10 mouse cellular contexts compared by ENCODE assay signal in genomic region chr16:44695214-44695858, GRCm38 (mm10). TPM values are rescaled to one million over a fixed set of nuclear protein-coding genes. Genes with fewer than 3 reads are reported as not detected.
DNase-seq lines count a peak whose midpoint lies in the region; ATAC-seq lines count a peak whose summit lies in the region.
"Had no signal": no experiment of that assay in that cellular context is flagged by ENCODE, and none has a peak within 500 bp of the region (broad histone marks: within the 10 kb centered on the region; RNA-seq: fewer than 3 reads in every experiment).

No protein-coding gene starts in this region.

- H3K4me2 ChIP-seq in heart, embryonic 16.5 days (ENCODE audit: low read depth, low read length): no peak overlapping the region
- no peak overlapping the region for H3K4me2 ChIP-seq in lung, embryonic 16.5 days (ENCODE audit: low read depth, low read length)
- H3K4me2 ChIP-seq in intestine, embryonic 15.5 days (replicated peaks): no peak overlapping the region
- H3K4me2 ChIP-seq in stomach, embryonic 14.5 days (replicated peaks; ENCODE audit: low read depth, low read length): no peak overlapping the region

- intact Hi-C loops in heart, postnatal 14 days (cut with DNase I): loop anchor here (10.0 kb wide), 1 partner anchor 51 kb away; no protein-coding TSS in a partner anchor

- H3K27ac ChIP-seq in heart, embryonic 16.5 days (ENCODE audit: low read length): peak overlapping the region; percentile 72
- H3K27ac ChIP-seq in lung, embryonic 16.5 days (ENCODE audit: low read length): peak overlapping the region; percentile 93
- H3K27ac ChIP-seq in intestine, embryonic 15.5 days: peak overlapping the region; percentile 69
- peak overlapping the region; percentile 85 for H3K27ac ChIP-seq in stomach, embryonic 14.5 days (ENCODE audit: low read length)

- no peaks in the 10 kb centered on the region for H3K9me3 ChIP-seq in heart, embryonic 16.5 days (replicated peaks; ENCODE audit: control insufficient read depth, low read length)
- no peaks in the 10 kb centered on the region for H3K9me3 ChIP-seq in lung, embryonic 16.5 days (ENCODE audit: control insufficient read depth, low read length)
- no peaks in the 10 kb centered on the region for H3K9me3 ChIP-seq in intestine, embryonic 15.5 days
- no peaks in the 10 kb centered on the region for H3K9me3 ChIP-seq in stomach, embryonic 14.5 days (ENCODE audit: control insufficient read depth, low read depth, low read length)

- H3K4me3 ChIP-seq in heart, embryonic 16.5 days (ENCODE audit: low read length): no peak overlapping the region
- no peak overlapping the region for H3K4me3 ChIP-seq in lung, embryonic 16.5 days (ENCODE audit: low read length)
- no peak overlapping the region for H3K4me3 ChIP-seq in intestine, embryonic 15.5 days (replicated peaks)
- H3K4me3 ChIP-seq in stomach, embryonic 14.5 days (ENCODE audit: low read depth, low read length): no peak overlapping the region

- no peaks in the 10 kb centered on the region for H3K36me3 ChIP-seq in heart, embryonic 16.5 days (ENCODE audit: control insufficient read depth, insufficient read depth)
- H3K36me3 ChIP-seq in lung, embryonic 16.5 days (ENCODE audit: control insufficient read depth, insufficient read depth, low read length): no peaks in the 10 kb centered on the region
- H3K36me3 ChIP-seq in intestine, embryonic 15.5 days: no peaks in the 10 kb centered on the region
- no peaks in the 10 kb centered on the region for H3K36me3 ChIP-seq in stomach, embryonic 14.5 days (ENCODE audit: control insufficient read depth, insufficient read depth, low read length)

- no peak for DNase-seq in heart, postnatal 14 days
- no peak for DNase-seq in lung, adult 18-20 months
- no peak for DNase-seq in spleen, postnatal 10 days (ENCODE audit: low spot score in 2 of 2)
- DNase-seq: cerebellum, adult 8-10 months; gastrocnemius, postnatal 10 days had no signal

- 60% methylated on average over 8 of the region's 8 CpGs for WGBS in heart, embryonic 16.5 days
- 40% methylated on average over 8 of the region's 8 CpGs for WGBS in lung, embryonic 16.5 days
- WGBS in intestine, embryonic 15.5 days: 50% methylated on average over 8 of the region's 8 CpGs
- WGBS in stomach, embryonic 14.5 days: 46% methylated on average over 8 of the region's 8 CpGs

- H3K9ac ChIP-seq in heart, embryonic 16.5 days (ENCODE audit: low read length): no peak overlapping the region
- no peak overlapping the region for H3K9ac ChIP-seq in lung, embryonic 16.5 days (ENCODE audit: low read length)
- H3K9ac ChIP-seq in intestine, embryonic 15.5 days: no peak overlapping the region
- H3K9ac ChIP-seq in stomach, embryonic 14.5 days (replicated peaks; ENCODE audit: low read depth, low read length): no peak overlapping the region

- peak; percentile 4; the same call in 1 of the 2 replicates for ATAC-seq in heart, embryonic 16.5 days (replicated peaks; ENCODE audit: extremely low read depth, insufficient read depth, low FRiP score)
- peak; percentile 37 for ATAC-seq in lung, embryonic 16.5 days (ENCODE audit: low read depth)
- ATAC-seq in intestine, embryonic 15.5 days: peak; percentile 35
- ATAC-seq in stomach, embryonic 14.5 days (ENCODE audit: insufficient number of reproducible peaks, insufficient read depth, low FRiP score, low read depth): peak; percentile 53
- ATAC-seq: midbrain, embryonic 16.5 days had no signal

- H3K4me1 ChIP-seq in heart, embryonic 16.5 days (ENCODE audit: control insufficient read depth, insufficient read depth, low read length): peaks cover 14% of the 10 kb centered on the region; the same call in 1 of the 2 replicates
- peaks cover 30% of the 10 kb centered on the region for H3K4me1 ChIP-seq in lung, embryonic 16.5 days (replicated peaks; ENCODE audit: control insufficient read depth, insufficient read depth, low read length)
- 0 out of 2 replicates have a peak, but pooled peaks cover 16% of the 10 kb centered on the region for H3K4me1 ChIP-seq in intestine, embryonic 15.5 days (replicated peaks)
- peaks cover 22% of the 10 kb centered on the region for H3K4me1 ChIP-seq in stomach, embryonic 14.5 days (ENCODE audit: control insufficient read depth, insufficient read depth, low read length)

- H3K27me3 ChIP-seq in heart, embryonic 16.5 days (ENCODE audit: control insufficient read depth, insufficient read depth, low read length): no peaks in the 10 kb centered on the region
- H3K27me3 ChIP-seq in lung, embryonic 16.5 days (ENCODE audit: control insufficient read depth, insufficient read depth, low read depth, low read length): no peaks in the 10 kb centered on the region
- no peaks in the 10 kb centered on the region for H3K27me3 ChIP-seq in intestine, embryonic 15.5 days (replicated peaks)
- H3K27me3 ChIP-seq in stomach, embryonic 14.5 days (ENCODE audit: control insufficient read depth, insufficient read depth, low read length): no peaks in the 10 kb centered on the region

RNA-seq across cellular contexts. Expression of gene Nepro, which starts 28.8 kb away (rescaled TPM):
- 3.6 and 4.3 TPM in 2 replicates for polyA plus RNA-seq in heart, embryonic 16.5 days (2015; fragmentation: Nextera tagmentation; extraction: Ambion mirVana)
- 1 to 10 TPM; 4.6 to 7.2 TPM for total RNA-seq in heart, postnatal 14 days (2021)
- polyA plus RNA-seq in lung, embryonic 16.5 days (2015; fragmentation: Nextera tagmentation; extraction: Ambion mirVana): 8.1 and 8.4 TPM in 2 replicates
- 7.6 and 8.2 TPM in 2 replicates for polyA plus RNA-seq in intestine, embryonic 15.5 days (2015; fragmentation: Nextera tagmentation; extraction: Ambion mirVana)
- 9.3 and 10.0 TPM in 2 replicates for polyA plus RNA-seq in stomach, embryonic 14.5 days (2014; fragmentation: Nextera tagmentation; extraction: Ambion mirVana)

RNA-seq across cellular contexts. Expression of gene Gtpbp8, which starts 50.8 kb away (rescaled TPM):
- polyA plus RNA-seq in heart, embryonic 16.5 days (2015; fragmentation: Nextera tagmentation; extraction: Ambion mirVana): 20.9 and 21.7 TPM in 2 replicates
- 10 to 100 TPM; 10.2 to 12.5 TPM for total RNA-seq in heart, postnatal 14 days (2021)
- 27.9 and 29.7 TPM in 2 replicates for polyA plus RNA-seq in lung, embryonic 16.5 days (2015; fragmentation: Nextera tagmentation; extraction: Ambion mirVana)
- polyA plus RNA-seq in intestine, embryonic 15.5 days (2015; fragmentation: Nextera tagmentation; extraction: Ambion mirVana): 30.0 and 35.0 TPM in 2 replicates
- 27.9 and 29.4 TPM in 2 replicates for polyA plus RNA-seq in stomach, embryonic 14.5 days (2014; fragmentation: Nextera tagmentation; extraction: Ambion mirVana)
